Mouse (Mus musculus): ENCODE data around the gene Nfe2l3.
"Not testable (repeated sequence)": the region's sequence is repeated elsewhere in the genome, so short reads cannot be mapped to it uniquely, and the experiment has no call there.

Gene Nfe2l3

DNA sequence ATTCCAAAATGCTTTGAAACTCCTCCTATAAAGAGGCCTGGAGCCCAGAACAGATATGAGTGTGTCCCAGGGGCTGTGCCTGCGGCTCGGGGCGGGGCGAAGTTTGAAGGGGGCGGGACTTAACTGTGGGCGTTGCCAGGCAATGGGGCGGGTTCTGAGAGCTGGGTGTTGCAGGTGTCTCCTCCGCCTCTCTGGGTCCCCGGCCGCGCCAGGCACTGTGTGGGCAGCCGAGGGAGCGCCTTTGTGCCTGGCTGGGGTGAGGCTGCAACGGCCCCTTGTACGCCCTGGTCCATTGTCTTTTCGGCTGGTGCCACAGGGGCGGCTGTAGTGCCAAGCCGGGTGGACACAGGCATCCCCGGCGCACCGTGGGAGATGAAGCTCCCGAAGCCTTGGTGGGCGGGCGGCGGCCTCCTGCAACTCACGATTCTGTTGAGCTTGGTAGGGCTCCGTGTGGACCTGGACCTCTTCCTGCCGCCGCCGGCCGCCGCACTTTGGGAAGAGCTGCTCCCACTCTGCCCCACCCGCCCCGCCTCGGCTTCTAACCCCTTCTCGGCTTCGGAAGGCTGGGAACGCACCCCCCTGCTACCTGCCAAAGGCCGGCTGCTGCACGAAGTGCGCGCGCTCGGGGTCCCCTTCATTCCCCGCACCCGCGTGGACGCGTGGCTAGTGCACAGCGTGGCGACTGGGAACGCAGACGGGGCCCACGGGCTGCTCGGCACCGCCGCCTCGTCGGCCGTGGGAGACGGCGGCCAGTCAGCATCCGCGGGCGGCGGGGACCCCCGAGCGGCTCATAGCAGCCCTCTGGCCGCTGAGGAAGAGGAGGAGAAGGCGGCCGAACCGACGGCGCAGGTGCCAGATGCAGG is at the start of gene Nfe2l3:
TSS of gene Nfe2l3 (plus strand) at position 136 of the 863 bp plus-strand sequence.
- no peak for DNase-seq (ENCODE audit: extremely low read depth, low read depth, low spot score)

DNA sequence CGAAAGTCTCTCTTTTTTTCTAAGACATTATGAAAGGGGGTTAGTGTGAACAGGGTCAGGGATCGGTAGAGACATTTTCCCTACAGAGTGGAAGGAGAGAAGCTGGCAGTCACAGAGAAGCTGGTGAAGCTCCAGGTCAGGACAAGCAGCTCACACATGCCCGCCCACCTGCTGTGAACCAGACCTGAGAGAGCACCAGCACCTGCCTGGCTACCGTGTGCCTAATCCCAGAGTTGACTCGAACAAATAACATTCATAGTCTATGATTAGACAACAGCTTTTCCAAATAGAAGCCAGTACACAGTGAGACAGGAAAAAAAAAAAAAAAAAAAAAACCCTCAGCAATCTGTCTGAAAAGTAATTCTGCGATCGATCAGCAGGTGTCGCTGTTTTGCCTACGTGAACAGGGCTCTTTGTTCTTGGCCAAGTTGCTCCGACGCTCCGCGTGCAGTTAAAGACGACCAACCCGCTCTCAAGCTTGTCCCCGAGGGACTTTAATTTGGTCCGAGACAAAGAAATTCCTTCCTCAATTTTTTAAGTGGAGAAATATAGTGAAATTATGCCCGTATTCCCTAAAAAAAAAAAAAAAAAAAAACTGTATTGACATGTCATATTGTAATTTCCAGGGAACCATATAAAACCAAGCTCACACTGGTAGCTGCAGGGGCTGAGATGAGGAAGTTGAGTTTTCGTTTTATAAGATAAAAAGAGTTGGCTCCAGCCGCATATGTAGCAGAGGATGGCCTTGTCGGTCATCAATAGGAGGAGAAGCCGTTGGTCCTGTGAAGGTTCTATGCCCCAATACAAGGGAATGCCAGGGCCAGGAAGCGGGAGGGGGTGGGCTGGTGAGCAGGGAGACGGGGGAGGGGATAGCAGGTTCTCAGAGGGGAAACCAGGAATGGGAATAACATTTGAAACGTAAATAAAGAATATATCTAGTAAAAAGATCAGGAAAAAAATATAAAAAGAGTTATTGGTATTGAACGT is 48.4 kb upstream of the Nfe2l3 start:
- no peak for DNase-seq (ENCODE audit: extremely low read depth, low read depth, low spot score)

DNA sequence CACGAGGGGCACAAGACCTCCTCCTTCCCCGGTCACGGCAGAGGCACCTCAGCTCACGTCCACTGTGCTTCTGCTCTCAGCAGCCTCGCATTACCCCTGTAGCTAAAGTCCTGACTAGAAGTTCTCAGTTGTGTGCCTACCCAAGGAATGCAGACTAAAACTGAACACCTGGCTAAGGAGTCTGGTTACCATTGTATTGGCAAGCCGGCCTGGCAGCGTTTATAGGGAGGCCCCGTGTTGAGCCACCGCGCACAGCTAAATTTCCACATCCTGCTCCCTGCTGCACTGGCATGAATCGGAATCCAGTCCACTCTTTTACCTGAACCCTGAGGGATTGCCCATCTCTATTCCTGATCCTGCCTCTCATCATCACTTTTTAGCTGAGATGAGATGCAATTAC is 42.0 kb upstream of the Nfe2l3 start:
- DNase-seq (ENCODE audit: extremely low read depth, low read depth, low spot score) = no peak

DNA sequence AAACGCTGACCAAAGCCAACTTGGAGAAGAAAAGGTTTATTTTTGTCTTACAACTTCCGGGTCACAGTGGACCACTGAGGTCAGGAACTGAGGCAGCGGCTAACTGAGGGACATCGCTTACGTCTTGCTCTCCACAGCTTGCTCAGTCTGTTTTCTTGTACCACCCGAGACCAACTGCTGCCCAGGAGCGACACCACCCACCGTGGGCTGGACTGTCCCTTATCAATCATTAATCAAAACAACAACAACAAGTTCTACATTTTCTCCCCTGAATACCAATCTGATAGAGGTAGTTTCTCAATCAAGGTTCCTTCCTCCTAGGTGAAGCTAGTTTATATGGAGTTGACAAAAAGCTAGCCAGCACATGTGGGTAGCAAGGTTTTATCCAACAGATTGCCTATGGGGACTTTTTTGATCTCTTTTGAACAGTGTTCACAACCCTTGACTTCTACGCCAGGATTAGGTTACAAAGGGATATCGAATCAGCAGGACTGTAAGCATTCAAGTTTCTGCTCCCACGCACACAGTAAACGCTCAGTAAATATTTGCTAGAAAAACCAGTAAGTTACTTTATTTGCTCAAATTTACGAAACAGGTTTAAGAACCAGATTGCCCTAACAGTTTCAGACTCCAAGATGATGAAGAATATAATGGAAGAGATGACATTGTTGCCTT is 40.5 kb upstream of the Nfe2l3 start:
- no peak for DNase-seq (ENCODE audit: extremely low read depth, low read depth, low spot score)

DNA sequence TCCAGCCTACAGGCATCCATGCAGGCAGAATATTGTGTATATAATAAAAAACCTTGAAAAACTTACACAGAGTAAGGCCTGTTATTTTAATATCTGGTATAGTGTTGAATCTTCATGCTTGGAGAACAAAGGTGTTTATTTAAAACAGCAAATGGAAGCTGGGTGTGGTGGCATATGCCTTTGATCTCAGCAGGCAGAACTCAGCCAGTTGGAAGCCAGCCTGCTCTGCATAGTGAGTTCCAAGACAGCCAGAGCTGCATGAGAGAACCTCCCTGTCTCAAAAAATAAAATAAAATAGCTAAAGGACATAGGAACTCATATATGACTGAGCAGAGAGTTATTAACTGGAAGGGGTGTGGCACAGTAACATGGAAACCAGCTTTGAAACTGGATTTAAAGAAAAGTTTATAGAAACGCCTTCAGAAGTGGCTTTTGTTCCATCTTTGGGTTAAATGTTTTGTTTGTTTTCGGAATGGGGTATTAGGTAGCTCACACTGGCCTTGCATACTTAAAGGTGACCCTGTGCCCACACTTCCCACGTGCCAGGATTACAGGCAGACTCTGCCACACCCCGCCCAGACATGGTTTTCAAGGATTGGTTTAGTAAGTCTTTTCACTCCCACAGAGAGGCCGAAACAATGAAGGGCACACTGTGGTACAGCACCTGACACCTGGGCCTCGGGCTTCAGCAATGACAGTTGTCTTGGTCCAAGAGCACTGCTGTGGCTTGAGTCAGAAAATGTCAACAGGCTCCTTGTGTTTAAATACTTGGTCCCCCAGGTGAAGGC is 38.9 kb upstream of the Nfe2l3 start:
- DNase-seq (ENCODE audit: extremely low read depth, low read depth, low spot score) = no peak

DNA sequence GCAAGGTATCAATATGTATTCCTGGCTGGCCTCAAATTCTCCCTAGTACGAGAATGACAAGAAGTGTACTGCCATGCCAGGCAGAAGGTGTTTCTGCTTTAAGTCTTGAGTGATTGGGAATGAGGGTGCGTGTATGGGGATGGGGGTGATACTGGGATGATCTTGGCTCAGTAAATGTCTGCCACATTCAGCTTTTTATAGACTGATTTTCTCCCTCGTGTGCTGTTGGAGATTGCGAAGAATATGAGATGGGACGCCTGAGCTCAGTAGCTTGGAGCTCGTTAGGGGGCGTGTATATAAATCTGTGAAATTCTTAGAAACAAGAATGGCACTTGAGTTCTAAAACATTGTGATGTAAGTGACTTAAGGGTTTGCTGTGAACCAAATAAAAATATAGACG is 38.1 kb upstream of the Nfe2l3 start:
- DNase-seq (ENCODE audit: extremely low read depth, low read depth, low spot score) = not testable (repeated sequence)

DNA sequence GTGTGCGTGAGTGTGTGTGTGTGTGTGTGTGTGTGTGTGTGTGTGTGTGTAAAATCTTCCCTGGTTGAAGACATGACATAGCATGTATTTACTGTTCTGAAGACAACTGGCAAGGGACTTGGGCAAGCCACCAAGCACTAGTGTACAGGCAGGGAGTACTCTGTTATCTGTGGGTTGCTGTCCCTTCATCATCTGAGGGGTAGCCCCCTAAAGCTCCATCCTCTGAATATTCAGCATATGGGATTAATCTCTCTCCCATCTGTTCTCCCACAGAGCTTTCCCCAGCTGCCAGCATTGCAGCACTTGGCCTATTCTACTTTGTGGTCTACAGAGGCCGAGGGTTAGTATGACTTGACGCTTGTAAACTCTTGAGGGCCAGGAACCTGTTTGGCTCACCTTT is 37.5 kb upstream of the Nfe2l3 start:
- not testable (repeated sequence) for DNase-seq (ENCODE audit: extremely low read depth, low read depth, low spot score)

DNA sequence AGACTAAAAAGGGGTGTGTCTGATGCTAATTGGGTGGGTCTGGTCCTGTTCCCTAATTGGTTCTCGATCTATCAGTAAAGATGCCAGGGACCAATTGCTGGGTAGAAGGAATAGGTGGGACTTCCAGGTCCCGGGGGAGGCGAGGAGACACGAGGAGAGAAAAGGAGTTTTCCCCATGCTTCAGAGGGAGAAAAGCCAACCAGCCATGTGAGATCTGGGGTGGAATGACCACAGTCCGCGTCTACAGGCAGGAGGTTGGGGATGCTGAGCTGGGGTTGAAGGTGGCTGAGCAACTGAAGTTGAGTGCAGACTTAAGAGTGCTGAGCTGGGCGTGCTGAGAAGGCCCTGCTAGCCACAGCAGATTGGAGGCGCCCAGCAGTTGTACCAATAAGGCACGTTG is 37.0 kb upstream of the Nfe2l3 start:
- DNase-seq (ENCODE audit: extremely low read depth, low read depth, low spot score) = no peak

DNA sequence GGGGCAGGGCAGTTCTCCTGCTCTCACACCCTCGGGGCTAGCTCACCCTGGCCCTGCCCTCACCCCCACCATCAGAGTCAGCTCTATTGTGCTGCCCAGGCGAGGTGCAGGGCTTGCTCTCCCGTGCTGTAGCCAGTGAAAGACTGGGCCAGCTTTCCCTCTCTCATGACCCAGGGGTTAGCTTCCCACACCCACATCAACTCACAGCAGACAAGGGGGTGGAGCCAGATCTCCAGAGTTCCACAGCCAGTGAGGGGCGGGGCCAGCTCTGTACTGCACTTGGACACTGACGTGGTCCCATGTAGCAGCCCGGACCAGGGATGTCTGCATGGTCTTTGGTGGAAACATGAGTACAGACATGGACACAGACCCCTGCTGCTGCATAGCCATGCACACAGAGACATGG is 33.4 kb upstream of the Nfe2l3 start:
- no peak for DNase-seq (ENCODE audit: extremely low read depth, low read depth, low spot score)

DNA sequence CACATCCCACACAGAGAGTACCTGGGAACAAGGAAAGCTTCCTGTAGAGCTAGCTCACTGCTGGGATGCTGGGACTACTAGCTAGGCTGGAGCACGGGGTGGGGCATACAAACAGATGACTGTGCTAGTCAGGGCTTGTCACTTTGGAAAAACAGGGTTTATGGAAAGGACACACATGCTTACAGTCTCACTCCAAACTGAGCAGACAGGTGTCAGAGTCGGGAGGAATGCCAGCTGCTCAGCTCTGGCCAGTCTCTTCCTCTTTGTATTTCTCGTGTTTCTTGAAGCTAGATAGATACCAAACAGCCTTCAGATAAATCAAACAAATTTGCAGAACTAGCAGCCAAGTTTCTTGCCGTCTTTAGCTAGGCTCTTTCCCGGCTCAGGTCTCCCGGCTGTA is 31.2 kb upstream of the Nfe2l3 start:
- DNase-seq (ENCODE audit: extremely low read depth, low read depth, low spot score) = no peak

DNA sequence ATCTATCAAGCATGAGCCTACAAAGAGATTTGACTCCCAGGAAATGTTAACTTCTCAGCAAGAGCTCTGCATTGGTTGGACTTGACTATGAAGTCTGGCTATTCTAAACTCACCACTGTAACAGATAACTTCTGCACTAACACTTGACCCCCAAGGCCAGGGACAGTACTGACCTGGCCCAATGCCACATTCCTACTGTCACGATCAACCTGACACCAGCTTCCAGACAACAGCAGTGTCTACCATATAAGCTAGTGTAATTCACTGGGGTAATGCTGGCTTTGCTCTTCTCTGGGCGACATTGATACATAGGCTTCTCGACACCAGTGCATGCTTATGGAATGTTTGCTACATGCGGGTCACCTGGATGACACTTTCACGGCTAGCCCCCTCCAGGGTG is 28.9 kb upstream of the Nfe2l3 start:
- DNase-seq (ENCODE audit: extremely low read depth, low read depth, low spot score) = no peak

DNA sequence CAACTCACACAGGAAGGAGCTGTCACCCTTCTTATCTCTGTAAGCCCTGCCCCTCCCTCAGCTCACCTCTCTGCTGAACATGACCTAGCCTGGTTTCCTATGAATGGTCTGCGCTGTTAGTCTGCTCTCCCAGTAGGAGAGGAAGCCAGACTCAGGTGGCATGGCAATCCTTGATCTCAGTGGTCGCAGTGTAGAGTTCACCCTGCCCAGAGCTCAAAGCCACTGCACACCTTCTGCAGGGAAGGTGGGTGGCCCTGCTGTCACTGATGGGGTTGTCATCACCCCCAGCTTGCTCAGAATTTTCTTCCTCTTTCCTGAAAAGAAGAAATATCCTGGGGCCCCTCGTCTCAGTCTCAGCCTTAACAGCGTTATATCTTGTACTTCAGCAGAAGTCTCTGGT is 28.0 kb upstream of the Nfe2l3 start:
- no peak for DNase-seq (ENCODE audit: extremely low read depth, low read depth, low spot score)

DNA sequence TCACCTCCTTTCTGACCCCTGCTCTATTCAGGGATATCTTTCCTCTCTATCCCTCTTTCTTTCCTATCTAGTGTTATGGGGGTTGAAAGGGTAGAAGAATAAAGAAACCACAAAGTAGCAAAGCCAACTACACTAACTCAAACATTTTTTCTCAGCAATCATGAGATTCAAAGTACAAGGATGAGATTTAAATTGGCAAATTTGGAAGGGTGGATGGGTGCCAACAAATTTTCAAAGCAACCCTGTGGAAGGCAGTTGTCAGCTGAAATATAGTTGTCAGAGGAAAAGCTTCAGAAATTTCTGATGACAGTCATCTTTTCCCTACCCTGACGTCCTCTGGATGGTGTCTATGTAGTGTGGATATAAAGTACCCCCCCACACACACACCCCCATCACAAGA is 16.0 kb upstream of the Nfe2l3 start:
- DNase-seq (ENCODE audit: extremely low read depth, low read depth, low spot score) = no peak

DNA sequence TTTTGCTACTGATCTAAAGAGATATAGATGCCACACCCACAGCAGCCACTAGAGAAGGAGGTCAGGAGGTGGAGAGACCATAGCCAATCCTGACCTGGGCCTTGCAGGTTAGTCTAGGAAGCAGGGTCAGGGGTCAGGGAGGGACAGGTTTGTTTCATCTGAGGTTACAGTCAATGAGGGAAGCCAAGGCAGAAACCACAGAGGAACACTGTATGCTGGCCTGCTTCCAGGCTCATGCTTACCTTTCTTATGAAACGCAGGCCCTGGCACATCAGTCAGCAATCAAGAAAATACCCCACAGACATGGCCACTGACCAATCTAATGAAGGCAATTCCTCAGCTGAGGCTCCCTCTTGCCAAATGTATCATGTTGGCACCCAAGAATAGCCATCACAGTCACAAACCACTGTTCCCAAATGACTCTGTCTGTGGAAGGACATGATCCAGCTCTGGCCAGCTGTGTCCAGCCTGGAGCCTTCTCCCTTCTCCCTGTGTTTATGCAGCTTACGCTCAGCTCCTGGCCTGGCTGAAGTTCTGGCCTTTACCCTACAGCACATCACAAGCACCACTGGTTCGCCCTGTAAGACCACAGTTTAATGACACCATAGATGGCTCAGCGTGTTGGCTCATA is 15.0 kb upstream of the Nfe2l3 start:
- DNase-seq (ENCODE audit: extremely low read depth, low read depth, low spot score) = peak; percentile 97

DNA sequence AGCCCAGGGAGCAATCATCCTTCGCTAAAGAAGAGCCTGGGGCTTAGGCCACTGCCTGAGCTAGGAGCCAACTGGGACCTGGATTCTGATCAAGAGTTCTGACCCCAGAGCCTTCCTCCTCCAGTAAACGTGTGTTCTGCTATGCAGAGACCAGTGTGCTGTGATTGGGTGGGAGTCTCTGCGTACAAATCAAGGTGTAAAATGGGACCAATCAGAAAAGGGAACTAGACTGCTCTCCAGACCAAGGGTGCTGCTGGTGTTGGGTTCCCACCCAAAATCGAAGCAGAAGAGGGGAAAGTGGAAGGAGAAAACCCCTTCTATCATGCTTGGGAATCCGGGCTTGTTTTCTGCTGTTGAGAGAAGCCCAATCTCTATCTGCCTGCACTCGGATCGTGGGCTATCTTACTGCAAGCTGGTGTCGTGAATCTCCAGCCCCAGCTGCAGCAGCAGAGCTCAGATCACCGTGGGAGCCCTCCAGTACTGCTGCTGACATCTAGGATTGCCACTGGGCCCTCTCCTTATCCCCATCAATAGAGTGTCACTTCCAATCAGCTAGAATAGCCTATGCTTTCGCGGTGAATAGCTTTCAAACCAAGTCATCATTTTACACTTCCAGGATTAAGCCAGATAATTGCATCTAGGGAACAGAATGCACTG is 8.9 kb upstream of the Nfe2l3 start:
- DNase-seq (ENCODE audit: extremely low read depth, low read depth, low spot score) = no peak

DNA sequence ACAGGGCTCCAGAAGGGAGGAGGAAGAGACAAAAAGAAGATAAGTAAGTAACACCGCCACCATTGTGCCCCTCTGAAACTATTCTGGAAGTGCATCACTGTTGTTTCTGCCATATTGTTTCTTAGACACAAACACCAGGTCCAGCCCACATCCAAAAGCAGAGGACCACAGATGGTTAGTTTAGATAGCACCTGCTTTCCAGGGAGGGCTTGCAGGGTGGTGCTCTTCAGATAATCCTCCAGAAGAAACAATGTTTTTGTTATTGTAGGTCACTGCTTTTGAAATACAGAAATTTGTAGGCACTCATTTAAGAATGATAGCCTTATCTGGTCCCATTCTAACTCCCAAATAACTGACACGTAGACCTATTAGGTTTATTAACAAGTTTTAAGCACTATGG is 7.9 kb upstream of the Nfe2l3 start:
- DNase-seq (ENCODE audit: extremely low read depth, low read depth, low spot score) = no peak

DNA sequence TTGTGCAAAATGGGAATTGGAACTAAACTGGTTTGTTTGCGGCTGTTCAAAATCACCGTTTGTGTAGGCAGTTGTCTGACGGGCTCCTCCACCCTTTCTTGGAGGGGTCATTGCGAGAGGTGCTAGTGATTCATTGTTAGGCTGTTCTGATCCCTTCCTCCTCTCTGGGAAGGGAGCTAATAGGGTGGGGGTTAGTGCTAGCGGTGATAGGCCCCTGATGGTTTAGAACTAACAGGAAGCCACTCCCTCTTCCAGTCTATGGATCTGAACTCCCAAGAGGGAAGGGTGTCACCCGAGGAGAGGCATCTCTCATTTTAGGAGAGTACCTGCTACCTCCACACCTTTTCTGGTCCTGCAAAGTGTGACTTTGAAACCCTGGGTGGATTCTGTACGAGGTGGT is 1.8 kb downstream of the Nfe2l3 start:
- DNase-seq (ENCODE audit: extremely low read depth, low read depth, low spot score) = no peak

DNA sequence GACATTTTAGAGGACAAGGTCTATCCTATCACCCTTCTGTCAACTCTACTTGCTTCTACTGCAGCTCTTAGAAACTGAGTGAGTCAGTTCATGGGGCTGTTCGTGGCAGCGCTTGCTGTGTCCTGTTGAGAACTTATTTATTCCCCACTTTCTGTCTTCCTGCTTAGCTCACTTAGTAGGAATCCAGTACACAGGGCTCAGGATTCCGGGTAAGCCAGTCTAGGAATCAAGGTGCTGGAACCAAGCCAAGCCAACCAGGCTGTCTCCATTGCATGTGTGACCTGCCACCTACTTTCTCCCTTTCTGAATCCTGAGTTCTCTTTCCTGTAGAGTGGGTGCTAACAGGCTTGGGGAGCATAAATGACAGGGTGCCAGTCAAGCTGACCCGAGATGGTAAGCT is 5.2 kb downstream of the Nfe2l3 start:
- no peak for DNase-seq (ENCODE audit: extremely low read depth, low read depth, low spot score)

DNA sequence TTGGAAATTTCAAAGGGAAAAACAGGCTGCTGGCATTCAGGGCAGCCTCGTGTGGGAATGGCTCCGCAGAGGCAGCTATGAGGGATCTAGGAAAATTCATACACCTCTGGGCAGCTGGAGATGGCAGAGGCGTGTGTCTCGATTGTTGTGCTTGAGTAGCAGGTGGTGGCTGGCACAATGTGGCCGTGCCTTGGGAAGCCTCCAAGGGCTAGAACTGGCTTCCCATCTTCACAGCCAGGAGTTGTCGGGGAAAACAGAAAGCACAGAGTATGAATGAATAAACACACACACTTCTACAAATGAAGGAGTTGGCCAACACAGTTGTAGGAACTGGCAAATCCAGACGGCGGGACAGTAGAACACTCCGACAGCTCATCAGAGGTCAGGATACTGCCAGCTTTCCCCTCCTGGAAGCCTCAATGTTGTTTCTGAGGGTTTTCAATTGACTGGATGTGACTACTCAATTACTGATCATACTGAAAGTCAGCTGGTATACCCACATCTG is 6.4 kb downstream of the Nfe2l3 start:
- no peak for DNase-seq (ENCODE audit: extremely low read depth, low read depth, low spot score)
